Mouse (Mus musculus) kidney, embryonic 15.5 days (tissue): ENCODE results near the gene Olfr1274-ps. TPM values are rescaled to one million over a fixed set of nuclear protein-coding genes. Genes with fewer than 3 reads are reported as not detected.
"Not testable (repeated sequence)": the region's sequence is repeated elsewhere in the genome, so short reads cannot be mapped to it uniquely, and the experiment has no call there.

Source experiments
- ATAC-seq: fragments of 200-750 bp; cut with Nextera tagmentation; replicated peaks from 2 replicates; pipeline ENCODE4 v1.8.0; 2017; ENCODE audit warnings: moderate TSS enrichment; ENCODE audit not compliant: low FRiP score
- H3K27ac ChIP-seq: fragments of 300-500 bp; sonication (generic); 2 replicates; pipeline ENCODE4 v1.5.1; 2015; ENCODE audit warnings: mild to moderate bottlenecking, inconsistent platforms
- H3K27me3 ChIP-seq: fragments of 300-500 bp; sonication (generic); 2 replicates; pipeline ENCODE4 v1.6.1; 2015; ENCODE audit warnings: inconsistent platforms
- H3K36me3 ChIP-seq: fragments of 300-500 bp; sonication (generic); 2 replicates; pipeline ENCODE4 v1.6.1; 2015; ENCODE audit warnings: inconsistent platforms
- H3K4me1 ChIP-seq: fragments of 300-500 bp; sonication (generic); 2 replicates; pipeline ENCODE4 v1.6.1; 2015; ENCODE audit warnings: inconsistent platforms
- H3K4me2 ChIP-seq: fragments of 300-500 bp; sonication (generic); 2 replicates; pipeline ENCODE4 v1.6.1; 2015; ENCODE audit warnings: moderate library complexity, mild to moderate bottlenecking, inconsistent platforms
- H3K4me3 ChIP-seq: fragments of 300-500 bp; sonication (generic); replicated peaks from 2 replicates; pipeline ENCODE4 v1.5.1; 2015; ENCODE audit warnings: mild to moderate bottlenecking, inconsistent platforms
- H3K9ac ChIP-seq: fragments of 300-500 bp; sonication (generic); 2 replicates; pipeline ENCODE4 v1.6.1; 2015; ENCODE audit warnings: mild to moderate bottlenecking, inconsistent platforms
- H3K9me3 ChIP-seq: fragments of 300-500 bp; sonication (generic); replicated peaks from 2 replicates; pipeline ENCODE4 v1.6.1; 2016; ENCODE audit warnings: inconsistent platforms
- WGBS: fragments of 180-500 bp; shearing (Covaris S2); methylation state at CpG from one replicate; pipeline ENCODE4 v1.1.7; 2015; ENCODE audit warnings: mixed read lengths; 5-methylcytosine and 5-hydroxymethylcytosine counted together
- polyA plus RNA-seq: library from polyadenylated mRNA; unstranded; fragments of >200 nt; fragmentation: Nextera tagmentation; extraction: Ambion mirVana; gene quantifications from 2 replicates; pipeline ENCODE4 v1.2.1, GENCODE M21; 2015

Olfr1274-ps gene
- polyA plus RNA-seq, 1 experiment from 2014 or later = not detected

- not testable (repeated sequence) for H3K4me1 ChIP-seq, H3K4me3 ChIP-seq, ATAC-seq, H3K9me3 ChIP-seq, H3K27me3 ChIP-seq, H3K36me3 ChIP-seq, H3K9ac ChIP-seq, H3K27ac ChIP-seq, H3K4me2 ChIP-seq
- 46% methylated on average over 4 of the region's 4 CpGs for WGBS
These were observed 43.3 kb downstream of the Olfr1274-ps start for GRCm38 (mm10) chr2:90441811-90442210.

- no peaks in the 10 kb centered on the region for H3K9me3 ChIP-seq
- H3K4me2 ChIP-seq = no peak overlapping the region
- H3K4me3 ChIP-seq = no peak overlapping the region
- peaks cover 6% of the 10 kb centered on the region for H3K36me3 ChIP-seq
- WGBS = 80% methylated on average over 5 of the region's 5 CpGs
- no peak for ATAC-seq
- no peak overlapping the region for H3K9ac ChIP-seq
- H3K27me3 ChIP-seq = no peaks in the 10 kb centered on the region
- H3K27ac ChIP-seq = no peak overlapping the region
- H3K4me1 ChIP-seq = no peaks in the 10 kb centered on the region
These were observed 45.3 kb downstream of the Olfr1274-ps start for GRCm38 (mm10) chr2:90443811-90444210.

- no peak overlapping the region for H3K4me2 ChIP-seq
- H3K36me3 ChIP-seq = peaks cover 34% of the 10 kb centered on the region
- peak; percentile 80 for ATAC-seq
- 0 out of 2 replicates have a peak, but pooled peaks cover 2% of the 10 kb centered on the region for H3K4me1 ChIP-seq
- H3K9me3 ChIP-seq = no peaks in the 10 kb centered on the region
- WGBS = 81% methylated on average over 15 of the region's 15 CpGs
- H3K27ac ChIP-seq = peak overlapping the region; percentile 45; the same call in 1 of the 2 replicates
- no peak overlapping the region for H3K9ac ChIP-seq
- H3K27me3 ChIP-seq = no peaks in the 10 kb centered on the region
- no peak overlapping the region for H3K4me3 ChIP-seq
These were observed 50.7 kb downstream of the Olfr1274-ps start for GRCm38 (mm10) chr2:90448967-90449740.

- no peaks in the 10 kb centered on the region for H3K9me3 ChIP-seq
- no peak overlapping the region for H3K27ac ChIP-seq
- no peak overlapping the region for H3K4me2 ChIP-seq
- H3K4me3 ChIP-seq = no peak overlapping the region
- H3K4me1 ChIP-seq = 0 out of 2 replicates have a peak, but pooled peaks cover 2% of the 10 kb centered on the region
- H3K9ac ChIP-seq = no peak overlapping the region
- H3K36me3 ChIP-seq = peaks cover 54% of the 10 kb centered on the region
- ATAC-seq = no peak
- H3K27me3 ChIP-seq = no peaks in the 10 kb centered on the region
- WGBS = 64% methylated on average over 3 of the region's 3 CpGs
These were observed 53.9 kb downstream of the Olfr1274-ps start for GRCm38 (mm10) chr2:90452380-90452779.

Other genes starting within 250 kb of the Olfr1274-ps start
- gene Olfr1270, start 245.6 kb upstream of the Olfr1274-ps start, polyA plus RNA-seq = 0.06 TPM in 1 of 2 replicates, not detected in the other
- gene Olfr1506, start 174.2 kb upstream of the Olfr1274-ps start, polyA plus RNA-seq = not detected in 2 replicates
- not detected in 2 replicates for gene Olfr142, start 141.1 kb upstream of the Olfr1274-ps start, polyA plus RNA-seq
- not detected in 2 replicates for gene Olfr1271, start 127.7 kb upstream of the Olfr1274-ps start, polyA plus RNA-seq
- not detected in 2 replicates for gene Olfr1272, start 105.8 kb upstream of the Olfr1274-ps start, polyA plus RNA-seq
- 0.13 TPM in 1 of 2 replicates, not detected in the other for gene Gm13769, start 76.5 kb upstream of the Olfr1274-ps start, polyA plus RNA-seq
- 6.5 and 7.1 TPM in 2 replicates for gene Ptprj, start 182.0 kb downstream of the Olfr1274-ps start, polyA plus RNA-seq